Mouse (Mus musculus) liver, postnatal 0 days (tissue): ENCODE data around the gene Golga4. TPM values are rescaled to one million over a fixed set of nuclear protein-coding genes. Genes with fewer than 3 reads are reported as not detected.

Experiments used
- ATAC-seq: fragments of 200-750 bp; cut with Nextera tagmentation; 2 replicates; pipeline ENCODE4 v1.8.0; 2017; ENCODE audit warnings: mild to moderate bottlenecking, moderate library complexity
- DNase-seq: peaks from one replicate; pipeline ENCODE4 v3.0.0-alpha.2; 2016
- H3K27ac ChIP-seq: fragments of 300-500 bp; sonication (generic); 2 replicates; pipeline ENCODE4 v1.5.1; 2014; ENCODE audit warnings: antibody characterized with exemption, moderate library complexity, mild to moderate bottlenecking, low read depth
- H3K27me3 ChIP-seq: fragments of 300-500 bp; sonication (generic); 2 replicates; pipeline ENCODE4 v1.6.1; 2014; ENCODE audit warnings: low read length, control low read depth, mixed read lengths; ENCODE audit not compliant: insufficient read depth
- H3K36me3 ChIP-seq: fragments of 300-500 bp; sonication (generic); replicated peaks from 2 replicates; pipeline ENCODE4 v1.6.1; 2014; ENCODE audit warnings: mild to moderate bottlenecking, control low read depth, low read length, moderate library complexity, mixed read lengths; ENCODE audit not compliant: insufficient read depth
- H3K4me1 ChIP-seq: fragments of 300-500 bp; sonication (generic); 2 replicates; pipeline ENCODE4 v1.6.1; 2014; ENCODE audit warnings: antibody characterized with exemption, mild to moderate bottlenecking, control low read depth; ENCODE audit not compliant: insufficient read depth
- H3K4me2 ChIP-seq: fragments of 300-500 bp; sonication (generic); 2 replicates; pipeline ENCODE4 v1.6.1; 2014; ENCODE audit warnings: low read depth, mild to moderate bottlenecking, low read length, moderate library complexity, mixed read lengths
- H3K4me3 ChIP-seq: fragments of 300-500 bp; sonication (generic); 2 replicates; pipeline ENCODE4 v1.5.1; 2014; ENCODE audit warnings: low read depth, low read length
- H3K9ac ChIP-seq: fragments of 300-500 bp; sonication (generic); replicated peaks from 2 replicates; pipeline ENCODE4 v1.6.1; 2014; ENCODE audit warnings: mild to moderate bottlenecking, moderate library complexity
- H3K9me3 ChIP-seq: fragments of 300-500 bp; sonication (generic); 2 replicates; pipeline ENCODE4 v1.6.1; 2016; ENCODE audit warnings: mild to moderate bottlenecking, control low read depth, low read length, mixed read lengths
- CTCF ChIP-seq: sonication (generic); IDR thresholded peaks from 2 replicates; pipeline ENCODE4 v1.5.1; 2016; ENCODE audit warnings: antibody characterized with exemption, low read depth
- EP300 ChIP-seq: IDR thresholded peaks from 2 replicates; pipeline ENCODE4 v1.6.1; 2016; ENCODE audit warnings: antibody characterized with exemption, low read depth, mild to moderate bottlenecking
- WGBS: fragments of 180-500 bp; shearing (Covaris S2); extraction: QIAGEN DNeasy Blood & Tissue Kit; methylation state at CpG from one replicate; pipeline ENCODE4 v1.1.7; 2014; ENCODE audit not compliant: insufficient replicate concordance; 5-methylcytosine and 5-hydroxymethylcytosine counted together
- polyA plus RNA-seq: library from polyadenylated mRNA; unstranded; fragments of >200 nt; fragmentation: Nextera tagmentation; extraction: Ambion mirVana; gene quantifications from 2 replicates; pipeline ENCODE4 v1.2.1, GENCODE M21; 2015

Gene Golga4
- polyA plus RNA-seq, 1 experiment from 2014 or later, result 12.5 TPM

DNA sequence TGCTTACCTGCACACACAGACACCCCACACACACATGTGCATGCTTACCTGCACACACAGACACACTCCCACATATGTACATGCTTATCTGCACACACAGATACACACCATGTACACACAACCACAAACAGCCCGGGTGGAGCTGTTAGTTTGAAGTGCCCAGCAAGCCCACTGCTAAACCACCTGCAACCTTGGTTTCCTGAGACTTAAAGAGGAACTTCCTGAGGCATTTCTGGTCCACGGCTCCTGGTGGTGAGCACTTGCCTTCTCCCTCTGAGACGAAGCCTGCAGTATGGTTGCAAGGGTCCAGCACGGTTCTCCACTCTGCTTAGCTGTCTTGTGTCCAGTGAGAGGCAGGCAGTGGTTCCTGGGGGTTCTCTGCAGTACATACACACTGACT, 114.7 kb downstream of the Golga4 start:
- no peak for TF ChIP-seq CTCF
- no peak for TF ChIP-seq EP300
- Histone ChIP-seq H3K9me3 (no peaks in the 10 kb centered on the region), H3K36me3 (no peaks in the 10 kb centered on the region), H3K27me3 (no peaks in the 10 kb centered on the region), H3K4me2 (no peak overlapping the region), H3K27ac (no peak overlapping the region), H3K4me3 (no peak overlapping the region), H3K4me1 (no peaks in the 10 kb centered on the region), H3K9ac (no peak overlapping the region)
- no peak for ATAC-seq
- DNase-seq, result no peak
- WGBS, result 25% methylated on average over 4 of the region's 4 CpGs

DNA sequence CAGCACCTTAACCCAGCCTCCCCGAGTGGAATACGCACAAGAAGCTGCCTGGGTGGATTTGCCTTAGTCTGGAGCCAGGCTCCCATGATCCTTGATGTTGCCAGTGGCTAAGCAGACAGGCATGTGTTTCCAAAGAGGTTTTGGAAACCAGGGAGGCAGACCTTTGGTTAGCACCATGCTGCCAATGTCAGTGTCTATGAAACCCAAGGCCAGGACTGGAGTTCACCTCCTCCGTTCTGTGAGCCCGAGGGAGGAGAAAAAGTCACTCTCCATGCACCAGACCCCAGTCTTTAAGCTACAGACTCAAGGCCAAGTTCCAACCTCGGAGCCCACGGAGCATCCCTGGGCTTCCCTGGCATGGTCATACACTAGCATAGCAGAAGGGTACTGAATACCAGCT, 115.6 kb downstream of the Golga4 start:
- WGBS, result 66% methylated on average over 6 of the region's 6 CpGs
- H3K27me3 ChIP-seq, result no peaks in the 10 kb centered on the region
- ATAC-seq (no peak), DNase-seq (no peak)
- TF ChIP-seq CTCF, result no peak
- no peak for TF ChIP-seq EP300
- H3K36me3 ChIP-seq, result no peaks in the 10 kb centered on the region
- H3K4me2 ChIP-seq, result no peak overlapping the region
- H3K9ac ChIP-seq, result no peak overlapping the region
- H3K27ac ChIP-seq, result no peak overlapping the region
- H3K4me1 ChIP-seq, result no peaks in the 10 kb centered on the region
- H3K4me3 ChIP-seq, result no peak overlapping the region
- H3K9me3 ChIP-seq, result no peaks in the 10 kb centered on the region

DNA sequence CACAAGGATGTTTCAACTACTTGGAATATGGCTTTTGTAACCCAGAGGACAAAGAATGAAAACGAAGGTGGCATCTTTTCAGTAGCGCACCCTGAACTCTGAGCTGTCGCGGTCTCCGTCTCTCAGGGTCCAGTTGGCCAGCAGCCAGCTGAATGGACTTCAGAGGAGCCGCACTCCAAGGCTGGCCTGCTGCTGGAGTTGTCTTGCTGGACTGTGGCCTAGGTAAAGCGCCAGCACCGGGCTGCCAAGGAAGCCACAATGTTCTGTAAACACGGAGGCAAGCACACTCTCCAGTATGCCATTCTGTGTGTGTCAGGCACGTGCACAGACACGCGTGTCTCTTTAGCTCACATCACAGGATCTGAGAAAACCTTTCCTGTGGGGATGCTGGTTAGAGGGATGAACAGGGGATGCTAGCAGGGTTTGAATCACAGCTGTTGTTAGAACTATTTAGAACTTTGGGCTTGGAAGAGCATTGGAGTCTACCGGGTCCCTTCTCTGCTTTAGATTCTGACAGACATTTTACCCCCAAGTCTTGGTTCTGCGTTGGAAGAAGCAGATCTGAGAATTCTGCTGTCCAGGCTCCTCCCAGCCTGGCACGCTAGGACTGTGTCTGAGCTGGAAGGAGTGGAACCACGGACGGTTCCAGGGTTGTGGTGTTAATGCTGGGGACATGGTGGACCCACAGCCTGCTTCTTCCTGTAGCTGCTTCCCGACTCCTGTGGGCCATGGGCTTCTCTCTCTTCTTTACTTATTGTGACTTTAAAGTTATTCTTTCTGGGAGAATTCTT, 116.5 kb downstream of the Golga4 start:
- no peak overlapping the region for H3K27ac ChIP-seq
- H3K4me3 ChIP-seq, result no peak overlapping the region
- no peak overlapping the region for H3K9ac ChIP-seq
- no peaks in the 10 kb centered on the region for H3K27me3 ChIP-seq
- no peaks in the 10 kb centered on the region for H3K36me3 ChIP-seq
- WGBS, result 81% methylated on average over 18 of the region's 18 CpGs
- no peak for DNase-seq
- no peaks in the 10 kb centered on the region for H3K9me3 ChIP-seq
- H3K4me1 ChIP-seq, result no peaks in the 10 kb centered on the region
- TF ChIP-seq CTCF (no peak), EP300 (no peak)
- ATAC-seq, result no peak
- H3K4me2 ChIP-seq, result no peak overlapping the region

DNA sequence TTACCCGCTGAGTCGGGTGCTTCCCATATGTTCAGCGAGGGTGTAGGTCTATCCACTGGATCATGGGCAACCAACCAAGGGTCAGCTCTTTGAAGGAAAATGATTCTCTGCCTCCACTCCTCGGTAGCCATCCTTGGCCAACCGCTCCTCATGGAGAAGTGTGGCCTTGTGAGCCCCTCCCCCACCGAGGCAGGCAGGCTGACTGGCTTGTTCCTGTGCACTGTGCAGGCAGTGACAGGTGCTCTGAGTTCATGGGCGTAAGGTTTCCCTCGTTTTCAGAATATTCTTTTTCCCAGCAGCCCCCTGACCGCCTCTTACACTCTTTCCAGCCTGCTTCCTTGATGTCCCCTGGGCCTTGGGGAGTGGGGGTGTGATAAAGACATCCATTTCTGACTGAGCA, 117.4 kb downstream of the Golga4 start:
- TF ChIP-seq EP300 (no peak), CTCF (no peak)
- Histone ChIP-seq H3K4me3 (no peak overlapping the region), H3K4me2 (no peak overlapping the region), H3K4me1 (no peaks in the 10 kb centered on the region), H3K9me3 (no peaks in the 10 kb centered on the region), H3K36me3 (no peaks in the 10 kb centered on the region), H3K27me3 (no peaks in the 10 kb centered on the region), H3K27ac (no peak overlapping the region), H3K9ac (no peak overlapping the region)
- 55% methylated on average over 9 of the region's 9 CpGs for WGBS
- ATAC-seq (no peak), DNase-seq (no peak)

DNA sequence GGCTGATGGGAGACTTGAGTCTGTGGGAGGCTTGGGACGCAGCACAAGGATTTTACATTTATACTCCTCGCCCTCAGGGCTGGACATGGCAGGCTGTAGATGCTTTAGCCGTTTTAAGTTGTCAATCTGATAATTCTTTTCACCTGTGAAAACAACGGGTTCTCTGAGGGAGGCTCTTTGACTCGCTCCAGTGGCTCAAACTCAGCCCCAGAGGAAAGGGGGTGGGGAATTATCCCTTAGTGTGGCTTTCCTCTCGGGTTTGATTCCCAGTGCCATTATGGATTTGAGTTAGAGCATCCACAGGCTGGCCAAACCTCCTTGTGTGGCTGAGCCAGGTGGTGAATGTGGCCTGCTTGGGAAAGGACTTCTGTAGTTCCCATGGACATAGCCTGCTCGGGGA, 118.1 kb downstream of the Golga4 start:
- no peak for DNase-seq
- no peak overlapping the region for H3K27ac ChIP-seq
- no peak for ATAC-seq
- H3K9me3 ChIP-seq, result no peaks in the 10 kb centered on the region
- no peak overlapping the region for H3K4me3 ChIP-seq
- H3K4me2 ChIP-seq, result no peak overlapping the region
- no peak overlapping the region for H3K9ac ChIP-seq
- H3K36me3 ChIP-seq, result no peaks in the 10 kb centered on the region
- no peaks in the 10 kb centered on the region for H3K4me1 ChIP-seq
- TF ChIP-seq EP300 (no peak), CTCF (no peak)
- WGBS, result 73% methylated on average over 7 of the region's 7 CpGs
- H3K27me3 ChIP-seq, result no peaks in the 10 kb centered on the region

DNA sequence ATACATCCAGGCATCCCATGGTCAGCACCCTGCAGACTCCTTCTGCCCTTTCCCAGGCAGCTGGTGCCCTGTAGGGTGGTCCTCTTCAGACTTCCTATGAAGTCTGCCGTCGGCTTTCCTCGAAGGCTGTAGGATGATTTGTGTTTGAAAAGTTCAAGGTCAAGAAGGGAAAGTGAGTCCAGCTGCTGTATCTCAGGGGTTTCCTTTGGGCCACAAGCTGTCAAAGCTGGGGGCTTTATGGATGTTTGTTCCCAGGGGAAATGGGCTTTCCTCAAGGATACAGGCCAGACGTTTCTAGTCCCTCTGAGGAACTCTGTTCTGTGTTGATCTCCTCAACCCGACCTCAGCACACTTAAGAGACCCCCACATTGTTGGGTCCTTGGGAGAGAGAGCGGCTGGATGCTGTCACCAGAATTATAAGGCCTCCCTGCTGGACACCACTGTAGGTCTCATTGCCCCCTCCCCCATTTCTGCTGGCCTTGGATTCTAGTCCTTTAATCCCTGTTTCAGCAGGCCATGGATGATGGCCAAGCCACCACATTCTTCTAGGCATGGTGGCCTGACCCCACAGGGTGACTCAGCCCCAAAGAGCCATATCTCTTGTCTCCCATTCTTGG, 123.8 kb downstream of the Golga4 start:
- TF ChIP-seq CTCF, result no peak
- peaks cover 11% of the 10 kb centered on the region for H3K4me1 ChIP-seq
- DNase-seq (no peak), ATAC-seq (no peak)
- no peaks in the 10 kb centered on the region for H3K27me3 ChIP-seq
- H3K4me3 ChIP-seq, result no peak overlapping the region
- H3K9ac ChIP-seq, result no peak overlapping the region
- no peak overlapping the region for H3K27ac ChIP-seq
- H3K4me2 ChIP-seq, result no peak overlapping the region
- H3K9me3 ChIP-seq, result no peaks in the 10 kb centered on the region
- no peaks in the 10 kb centered on the region for H3K36me3 ChIP-seq
- WGBS, result 69% methylated on average over 6 of the region's 6 CpGs

Other genes with a start within 250 kb of the Golga4 start
- not detected in 2 replicates for gene Eomes, start 28.1 kb upstream of the Golga4 start, polyA plus RNA-seq
- 3.8 and 4.8 TPM in 2 replicates for gene Itga9, start 100.4 kb downstream of the Golga4 start, polyA plus RNA-seq